Mouse (Mus musculus) embryonic facial prominence, embryonic 15.5 days (tissue): ENCODE data around the gene Chst3. TPM values are rescaled to one million over a fixed set of nuclear protein-coding genes. Genes with fewer than 3 reads are reported as not detected.

Source experiments
- ATAC-seq: fragments of 200-750 bp; cut with Nextera tagmentation; 2 replicates; pipeline ENCODE4 v1.8.0; 2017; ENCODE audit warnings: low read depth, moderate TSS enrichment; ENCODE audit not compliant: insufficient number of reproducible peaks, low FRiP score, low TSS enrichment
- H3K27ac ChIP-seq: fragments of 300-500 bp; sonication (generic); replicated peaks from 2 replicates; pipeline ENCODE4 v1.5.1; 2015; ENCODE audit warnings: mild to moderate bottlenecking, inconsistent platforms
- H3K27me3 ChIP-seq: fragments of 300-500 bp; sonication (generic); 2 replicates; pipeline ENCODE4 v1.6.1; 2015; ENCODE audit warnings: inconsistent platforms
- H3K36me3 ChIP-seq: fragments of 300-500 bp; sonication (generic); 2 replicates; pipeline ENCODE4 v1.6.1; 2015; ENCODE audit warnings: mild to moderate bottlenecking, inconsistent platforms
- H3K4me1 ChIP-seq: fragments of 300-500 bp; sonication (generic); 2 replicates; pipeline ENCODE4 v1.6.1; 2015; ENCODE audit warnings: inconsistent platforms
- H3K4me2 ChIP-seq: fragments of 300-500 bp; sonication (generic); replicated peaks from 2 replicates; pipeline ENCODE4 v1.6.1; 2015; ENCODE audit warnings: mild to moderate bottlenecking, inconsistent platforms
- H3K4me3 ChIP-seq: fragments of 300-500 bp; sonication (generic); replicated peaks from 2 replicates; pipeline ENCODE4 v1.5.1; 2015; ENCODE audit warnings: mild to moderate bottlenecking, inconsistent platforms
- H3K9ac ChIP-seq: fragments of 300-500 bp; sonication (generic); 2 replicates; pipeline ENCODE4 v1.6.1; 2015; ENCODE audit warnings: inconsistent platforms
- H3K9me3 ChIP-seq: fragments of 300-500 bp; sonication (generic); replicated peaks from 2 replicates; pipeline ENCODE4 v1.6.1; 2016; ENCODE audit warnings: inconsistent platforms
- WGBS: fragments of 180-500 bp; shearing (Covaris S2); methylation state at CpG from one replicate; pipeline ENCODE4 v1.1.7; 2015; 5-methylcytosine and 5-hydroxymethylcytosine counted together
- polyA plus RNA-seq: library from polyadenylated mRNA; unstranded; fragments of >200 nt; fragmentation: Nextera tagmentation; extraction: Ambion mirVana; gene quantifications from 2 replicates; pipeline ENCODE4 v1.2.1, GENCODE M21; 2015

Chst3 gene
- polyA plus RNA-seq, result 2.8 TPM in 2 replicates

- peak; percentile 66 for ATAC-seq
- Histone ChIP-seq H3K9me3 (no peaks in the 10 kb centered on the region), H3K4me1 (peaks cover 48% of the 10 kb centered on the region), H3K4me3 (peak within 1 kb of the TSS; percentile 68), H3K4me2 (peak within 1 kb of the TSS; percentile 80), H3K27ac (peak within 1 kb of the TSS; percentile 87), H3K27me3 (no peaks in the 10 kb centered on the region), H3K36me3 (no peaks in the 10 kb centered on the region), H3K9ac (peak within 1 kb of the TSS; percentile 63)
- WGBS, result under 1% methylated on average over 79 of the region's 83 CpGs
Measured at GRCm38 (mm10) chr10:60218591-60219499, at the start of gene Chst3. Gene Chst3 (minus strand): TSS chr10:60219260.

DNA sequence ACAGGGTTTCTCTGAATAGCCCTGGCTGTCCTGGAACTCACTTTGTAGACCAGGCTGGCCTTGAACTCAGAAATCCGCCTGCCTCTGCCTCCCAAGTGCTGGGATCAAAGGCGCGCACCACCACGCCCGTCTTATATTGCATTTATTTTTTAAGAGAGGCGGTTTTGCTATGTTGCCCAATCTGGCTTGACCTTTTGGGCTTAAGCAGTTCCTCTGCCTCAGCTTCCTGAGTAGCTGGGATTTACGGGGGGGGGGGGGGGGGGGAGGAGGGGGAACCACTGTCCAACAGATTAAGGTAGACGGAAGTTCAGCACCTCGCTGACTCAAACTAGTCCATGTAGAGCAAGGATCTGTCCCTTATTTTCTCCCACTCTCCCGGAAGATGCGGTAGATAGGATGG, 49.7 kb upstream of the Chst3 start:
- no peak for ATAC-seq
- Histone ChIP-seq H3K4me1 (0 out of 2 replicates have a peak, but pooled peaks cover 4% of the 10 kb centered on the region), H3K4me2 (no peak overlapping the region), H3K9me3 (no peaks in the 10 kb centered on the region), H3K4me3 (no peak overlapping the region), H3K36me3 (no peaks in the 10 kb centered on the region), H3K27me3 (no peaks in the 10 kb centered on the region), H3K27ac (no peak overlapping the region), H3K9ac (no peak overlapping the region)
- 76% methylated on average over 11 of the region's 11 CpGs for whole genome bisulfite sequencing

- H3K9ac ChIP-seq, result no peak overlapping the region
- no peak overlapping the region for H3K27ac ChIP-seq
- no peaks in the 10 kb centered on the region for H3K9me3 ChIP-seq
- 86% methylated on average over 8 of the region's 8 CpGs for WGBS
- no peak overlapping the region for H3K4me2 ChIP-seq
- ATAC-seq, result no peak
- no peaks in the 10 kb centered on the region for H3K36me3 ChIP-seq
- H3K4me3 ChIP-seq, result no peak overlapping the region
- H3K4me1 ChIP-seq, result peaks cover 3% of the 10 kb centered on the region; the same call in 1 of the 2 replicates
- H3K27me3 ChIP-seq, result no peaks in the 10 kb centered on the region
Measured at GRCm38 (mm10) chr10:60266842-60267401, 47.9 kb upstream of the Chst3 start.

DNA sequence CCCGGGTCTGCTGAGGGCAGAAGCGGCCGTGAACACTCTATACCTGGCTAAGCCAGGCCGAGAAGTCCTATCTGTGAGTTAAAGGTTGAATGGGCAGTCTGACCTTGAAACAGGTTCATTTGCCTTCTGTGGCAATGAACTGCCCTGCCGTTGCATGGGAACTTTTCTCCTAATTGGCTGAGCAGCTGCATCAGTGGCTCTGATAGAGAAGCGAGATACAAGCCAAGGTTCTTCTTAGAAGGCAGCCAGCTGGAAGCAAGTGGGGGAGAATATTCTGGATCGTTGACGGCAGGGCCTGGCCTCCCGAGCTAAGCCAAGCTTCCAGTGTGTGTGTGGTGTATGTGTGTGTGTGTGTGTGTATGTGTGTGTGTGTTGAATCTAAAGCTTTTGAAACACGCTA, 46.2 kb upstream of the Chst3 start:
- peaks cover 3% of the 10 kb centered on the region; the same call in 1 of the 2 replicates for H3K4me1 ChIP-seq
- no peaks in the 10 kb centered on the region for H3K36me3 ChIP-seq
- H3K4me3 ChIP-seq, result no peak overlapping the region
- H3K9me3 ChIP-seq, result no peaks in the 10 kb centered on the region
- H3K27ac ChIP-seq, result no peak overlapping the region
- no peak overlapping the region for H3K4me2 ChIP-seq
- no peak overlapping the region for H3K9ac ChIP-seq
- no peaks in the 10 kb centered on the region for H3K27me3 ChIP-seq
- ATAC-seq, result no peak
- WGBS, result 74% methylated on average over 10 of the region's 10 CpGs

DNA sequence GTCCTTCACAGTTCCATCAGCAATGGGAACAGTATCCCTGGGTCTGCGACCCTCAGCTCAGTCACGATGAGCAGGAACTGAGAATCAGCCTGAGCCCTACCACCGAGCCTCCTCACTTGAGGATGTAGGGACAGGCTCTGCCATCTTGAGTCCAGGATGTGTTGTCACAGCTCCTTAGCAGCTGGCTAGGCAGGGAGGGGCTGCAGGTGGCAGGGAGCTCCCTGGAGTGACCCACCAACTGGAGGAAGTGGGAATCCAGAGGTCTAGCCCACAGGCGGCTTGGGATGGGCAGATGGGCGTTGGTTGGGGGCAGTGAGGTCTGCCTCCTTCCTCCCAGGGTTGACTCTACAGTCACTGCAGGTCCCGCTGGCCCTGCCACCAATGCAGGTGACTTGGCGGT, 44.3 kb upstream of the Chst3 start:
- Histone ChIP-seq H3K36me3 (no peaks in the 10 kb centered on the region), H3K27ac (no peak overlapping the region), H3K4me1 (peaks cover 3% of the 10 kb centered on the region; the same call in 1 of the 2 replicates), H3K9ac (no peak overlapping the region), H3K27me3 (no peaks in the 10 kb centered on the region), H3K4me2 (no peak overlapping the region), H3K9me3 (no peaks in the 10 kb centered on the region), H3K4me3 (no peak overlapping the region)
- WGBS, result 85% methylated on average over 7 of the region's 7 CpGs
- no peak for ATAC-seq

- Histone ChIP-seq H3K9me3 (no peaks in the 10 kb centered on the region), H3K4me2 (no peak overlapping the region), H3K27me3 (no peaks in the 10 kb centered on the region), H3K36me3 (no peaks in the 10 kb centered on the region), H3K9ac (no peak overlapping the region), H3K4me3 (no peak overlapping the region), H3K4me1 (peaks cover 3% of the 10 kb centered on the region; the same call in 1 of the 2 replicates), H3K27ac (no peak overlapping the region)
- ATAC-seq, result peak; percentile 79
- WGBS, result 27% methylated on average over 3 of the region's 3 CpGs
Measured at GRCm38 (mm10) chr10:60262386-60262785, 43.3 kb upstream of the Chst3 start.

DNA sequence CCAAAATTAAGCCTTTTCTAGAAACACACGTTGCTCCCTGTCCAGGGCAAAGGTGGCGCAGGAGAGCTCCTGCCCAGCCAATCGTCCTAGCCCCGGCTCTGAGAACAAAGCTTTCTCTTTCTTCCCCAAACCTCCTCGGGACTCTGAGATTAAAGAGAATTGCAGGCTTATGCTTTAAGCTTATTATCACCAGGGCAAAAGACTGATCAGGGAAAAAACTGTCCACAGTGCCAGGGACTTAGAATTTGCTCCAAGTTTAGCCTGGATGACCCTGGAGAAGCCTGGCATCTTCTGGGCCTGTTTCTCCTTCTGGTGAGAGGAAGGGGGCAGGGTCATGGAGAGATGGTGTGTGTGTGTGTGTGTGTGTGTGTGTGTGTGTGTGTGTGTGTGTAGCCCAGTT, 42.5 kb upstream of the Chst3 start:
- no peak overlapping the region for H3K27ac ChIP-seq
- no peaks in the 10 kb centered on the region for H3K27me3 ChIP-seq
- ATAC-seq, result no peak
- no peak overlapping the region for H3K9ac ChIP-seq
- H3K9me3 ChIP-seq, result no peaks in the 10 kb centered on the region
- H3K4me3 ChIP-seq, result no peak overlapping the region
- WGBS, result 40% methylated on average over 5 of the region's 5 CpGs
- no peak overlapping the region for H3K4me2 ChIP-seq
- peaks cover 3% of the 10 kb centered on the region; the same call in 1 of the 2 replicates for H3K4me1 ChIP-seq
- no peaks in the 10 kb centered on the region for H3K36me3 ChIP-seq

DNA sequence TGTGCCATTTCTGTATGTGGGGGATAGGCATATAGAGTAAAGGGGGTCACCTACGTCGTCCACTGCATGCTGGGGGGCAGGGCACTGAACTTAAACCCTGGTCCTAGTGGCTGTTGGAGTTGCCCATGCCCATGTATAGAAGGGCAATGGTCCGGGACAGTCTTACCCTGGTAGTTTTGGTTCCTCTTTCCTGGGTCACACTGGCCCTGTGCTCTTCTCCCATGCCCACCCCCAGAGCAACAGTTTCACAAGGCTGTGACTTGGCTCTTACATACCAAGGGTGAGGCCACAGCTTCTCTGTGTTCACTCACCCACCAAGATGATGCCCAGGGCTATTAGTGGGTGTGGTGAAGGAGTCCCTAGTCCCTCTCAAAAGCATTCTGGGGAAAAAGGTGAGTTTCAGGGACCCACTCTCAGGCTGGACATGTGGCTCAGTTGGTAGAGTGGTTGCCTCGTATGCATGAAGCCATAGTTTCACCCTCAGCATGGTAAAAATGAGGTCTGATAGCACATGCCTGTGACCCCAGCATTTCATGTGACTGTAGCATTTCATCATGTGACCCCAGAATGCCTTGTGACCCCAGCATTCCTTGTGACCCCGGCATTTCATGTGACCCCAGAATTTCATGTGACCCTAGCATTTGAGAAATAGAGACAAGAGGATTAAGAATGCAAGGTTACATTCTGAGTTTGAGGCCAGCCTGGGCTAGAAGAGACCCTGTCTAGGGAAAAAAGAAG, 41.7 kb upstream of the Chst3 start:
- no peak for ATAC-seq

DNA sequence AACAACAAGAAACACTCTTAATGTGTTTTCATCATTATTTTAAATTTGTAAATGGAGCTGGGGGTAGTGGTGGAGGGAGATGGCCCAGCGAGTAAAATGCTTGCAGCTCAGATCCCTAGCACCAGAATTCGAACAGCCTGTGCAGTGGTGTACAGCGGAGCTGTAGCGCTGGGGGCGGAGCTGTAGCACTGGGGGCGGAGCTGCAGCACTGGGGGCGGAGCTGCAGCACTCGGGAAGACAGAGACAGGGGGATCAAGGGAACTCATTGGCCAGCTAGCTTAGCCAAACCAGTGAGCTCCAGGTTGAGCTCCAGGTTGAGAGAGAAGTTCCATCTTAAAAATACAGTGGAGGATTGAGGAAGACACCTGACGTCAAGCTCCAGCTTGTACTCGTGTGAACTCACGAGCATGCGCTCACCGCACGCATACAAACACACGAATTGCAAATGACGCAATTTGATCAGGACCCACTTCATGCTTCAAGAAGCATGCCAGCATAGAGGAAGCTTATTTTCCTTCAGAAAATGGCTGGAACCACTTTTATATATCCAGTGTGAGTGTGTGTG, 38.3 kb upstream of the Chst3 start:
- ATAC-seq, result no peak
- Histone ChIP-seq H3K36me3 (no peaks in the 10 kb centered on the region), H3K9me3 (no peaks in the 10 kb centered on the region), H3K4me1 (peaks cover 3% of the 10 kb centered on the region; the same call in 1 of the 2 replicates), H3K4me3 (no peak overlapping the region), H3K4me2 (no peak overlapping the region), H3K9ac (no peak overlapping the region), H3K27me3 (no peaks in the 10 kb centered on the region), H3K27ac (no peak overlapping the region)
- WGBS, result 59% methylated on average over 16 of the region's 16 CpGs

More for the DNA sequence above, 41.7 kb upstream of the Chst3 start:
- 85% methylated on average over 5 of the region's 5 CpGs for WGBS
- no peak overlapping the region for H3K9ac ChIP-seq
- H3K36me3 ChIP-seq, result no peaks in the 10 kb centered on the region
- H3K4me2 ChIP-seq, result no peak overlapping the region
- no peak overlapping the region for H3K27ac ChIP-seq
- H3K9me3 ChIP-seq, result no peaks in the 10 kb centered on the region
- no peak overlapping the region for H3K4me3 ChIP-seq
- H3K27me3 ChIP-seq, result no peaks in the 10 kb centered on the region
- peaks cover 3% of the 10 kb centered on the region; the same call in 1 of the 2 replicates for H3K4me1 ChIP-seq

DNA sequence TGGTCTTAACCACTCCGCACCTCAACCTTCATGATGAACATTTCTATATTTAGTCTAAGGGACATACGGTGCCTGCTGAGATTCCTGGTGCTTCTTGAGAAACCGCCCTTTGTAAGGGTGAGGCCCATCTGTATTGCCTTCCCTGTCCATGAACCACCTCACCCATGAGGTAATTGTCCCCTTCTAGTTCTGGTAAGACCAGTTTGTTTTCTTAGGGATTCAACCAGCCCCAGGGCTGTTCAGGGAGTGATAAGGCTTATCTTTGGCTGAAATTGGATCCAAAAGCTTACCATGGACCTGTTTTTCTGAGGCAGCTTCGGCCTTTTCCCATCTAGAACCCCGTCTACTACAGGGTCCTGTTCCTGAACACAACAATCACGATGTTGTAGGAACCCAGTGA, 37.0 kb upstream of the Chst3 start:
- H3K9me3 ChIP-seq, result no peaks in the 10 kb centered on the region
- no peak for ATAC-seq
- WGBS, result 73% methylated on average over 6 of the region's 6 CpGs
- H3K36me3 ChIP-seq, result no peaks in the 10 kb centered on the region
- no peak overlapping the region for H3K4me2 ChIP-seq
- H3K27me3 ChIP-seq, result no peaks in the 10 kb centered on the region
- H3K9ac ChIP-seq, result no peak overlapping the region
- H3K4me1 ChIP-seq, result no peaks in the 10 kb centered on the region
- H3K27ac ChIP-seq, result no peak overlapping the region
- no peak overlapping the region for H3K4me3 ChIP-seq

DNA sequence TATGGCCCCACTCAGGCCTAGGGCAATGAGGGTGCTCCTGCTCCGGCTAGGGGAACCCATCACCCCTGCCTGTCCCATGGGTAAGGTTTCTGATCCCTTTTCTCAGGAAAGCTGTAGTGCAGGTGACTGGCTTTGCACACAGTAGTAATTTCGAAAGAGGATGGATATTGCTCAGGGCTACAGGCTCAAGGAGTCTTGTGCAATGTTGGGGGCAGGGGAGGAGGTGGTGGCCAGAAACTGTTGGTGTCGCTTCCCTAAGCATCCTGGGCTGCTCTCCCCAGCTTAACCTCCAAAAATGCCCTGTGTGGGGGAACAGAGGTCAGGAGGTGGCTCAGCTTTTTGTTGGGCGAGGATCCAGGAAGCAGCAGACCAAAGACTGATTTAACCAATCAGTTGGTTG, 33.5 kb upstream of the Chst3 start:
- Histone ChIP-seq H3K27me3 (no peaks in the 10 kb centered on the region), H3K9ac (no peak overlapping the region), H3K4me1 (no peaks in the 10 kb centered on the region), H3K4me2 (no peak overlapping the region), H3K36me3 (no peaks in the 10 kb centered on the region), H3K9me3 (no peaks in the 10 kb centered on the region), H3K4me3 (no peak overlapping the region), H3K27ac (no peak overlapping the region)
- no peak for ATAC-seq
- 64% methylated on average over 4 of the region's 4 CpGs for WGBS
